Mouse (Mus musculus) heart, embryonic 11.5 days (tissue): ENCODE data around the gene Rassf3. TPM values are rescaled to one million over a fixed set of nuclear protein-coding genes. Genes with fewer than 3 reads are reported as not detected.

ENCODE experiments used
- ATAC-seq: fragments of 200-750 bp; cut with Nextera tagmentation; replicated peaks from 2 replicates; pipeline ENCODE4 v1.8.0; 2017; ENCODE audit warnings: moderate library complexity; ENCODE audit not compliant: insufficient number of reproducible peaks, low FRiP score, low TSS enrichment
- H3K27ac ChIP-seq: fragments of 300-500 bp; sonication (generic); 2 replicates; pipeline ENCODE4 v1.5.1; 2014; ENCODE audit warnings: mild to moderate bottlenecking, low read depth, low read length
- H3K27me3 ChIP-seq: fragments of 300-500 bp; sonication (generic); 2 replicates; pipeline ENCODE4 v1.6.1; 2014; ENCODE audit warnings: mild to moderate bottlenecking, low read length, mixed read lengths; ENCODE audit not compliant: control insufficient read depth, insufficient read depth
- H3K36me3 ChIP-seq: fragments of 300-500 bp; sonication (generic); 2 replicates; pipeline ENCODE4 v1.6.1; 2014; ENCODE audit warnings: mild to moderate bottlenecking, low read length, moderate library complexity, mixed read lengths; ENCODE audit not compliant: control insufficient read depth, insufficient read depth
- H3K4me1 ChIP-seq: fragments of 300-500 bp; sonication (generic); 2 replicates; pipeline ENCODE4 v1.6.1; 2014; ENCODE audit warnings: low read length; ENCODE audit not compliant: control insufficient read depth, insufficient read depth
- H3K4me2 ChIP-seq: fragments of 300-500 bp; sonication (generic); 2 replicates; pipeline ENCODE4 v1.6.1; 2014; ENCODE audit warnings: mild to moderate bottlenecking, moderate library complexity
- H3K4me3 ChIP-seq: fragments of 300-500 bp; sonication (generic); 2 replicates; pipeline ENCODE4 v1.5.1; 2014; ENCODE audit warnings: low read depth, low read length
- H3K9ac ChIP-seq: fragments of 300-500 bp; sonication (generic); 2 replicates; pipeline ENCODE4 v1.6.1; 2014; ENCODE audit warnings: mild to moderate bottlenecking, low read depth, low read length, moderate library complexity
- H3K9me3 ChIP-seq: fragments of 300-500 bp; sonication (generic); replicated peaks from 2 replicates; pipeline ENCODE4 v1.6.1; 2016; ENCODE audit warnings: low read length; ENCODE audit not compliant: control insufficient read depth
- WGBS: fragments of 180-500 bp; shearing (Covaris S2); extraction: QIAGEN DNeasy Blood & Tissue Kit; methylation state at CpG from one replicate; pipeline ENCODE4 v1.1.7; 2014; ENCODE audit not compliant: insufficient replicate concordance; 5-methylcytosine and 5-hydroxymethylcytosine counted together
- polyA plus RNA-seq: library from polyadenylated mRNA; unstranded; fragments of >200 nt; fragmentation: Nextera tagmentation; extraction: Ambion mirVana; gene quantifications from 2 replicates; pipeline ENCODE4 v1.2.1, GENCODE M21; 2014

The Rassf3 gene
- polyA plus RNA-seq, 1 experiment from 2014 or later, result 18.3 TPM

- H3K4me1 ChIP-seq, result peaks cover 5% of the 10 kb centered on the region
- no peaks in the 10 kb centered on the region for H3K36me3 ChIP-seq
- no peak for ATAC-seq
- H3K4me3 ChIP-seq, result no peak overlapping the region
- no peak overlapping the region for H3K4me2 ChIP-seq
- no peak overlapping the region for H3K27ac ChIP-seq
- WGBS, result 83% methylated on average over 2 of the region's 2 CpGs
- H3K9ac ChIP-seq, result no peak overlapping the region
- no peaks in the 10 kb centered on the region for H3K9me3 ChIP-seq
- no peaks in the 10 kb centered on the region for H3K27me3 ChIP-seq
Measured at GRCm38 (mm10) chr10:121360358-121360757, 115.8 kb downstream of the Rassf3 start.

Other genes with a start within 250 kb of the Rassf3 start
- gene Tbc1d30, start 125.1 kb downstream of the Rassf3 start, polyA plus RNA-seq, result 1.1 and 1.5 TPM in 2 replicates
- 33.6 and 38.3 TPM in 2 replicates for gene Gns, start 111.3 kb downstream of the Rassf3 start, polyA plus RNA-seq
- gene Tbk1, start 110.4 kb upstream of the Rassf3 start, polyA plus RNA-seq, result 22.7 and 27.4 TPM in 2 replicates
- gene Xpot, start 150.0 kb upstream of the Rassf3 start, polyA plus RNA-seq, result 35.3 and 44.8 TPM in 2 replicates
- gene D930020B18Rik, start 165.2 kb upstream of the Rassf3 start, polyA plus RNA-seq, result not detected in 2 replicates